Mouse (Mus musculus) E14TG2a.4 (cell line): ENCODE measurements at regions not wholly inside any gene's neighbourhood (a gene's known extent, or its start where the extent isn't known, plus 50 kb on each side); places are given as distances from the start of the nearest gene placed in this dataset.

Source experiments
- H3K27me3 ChIP-seq: 2 replicates; pipeline ENCODE4 v1.6.1; 2014; ENCODE audit warnings: low read length, control low read depth; ENCODE audit not compliant: insufficient read depth
- H3K36me3 ChIP-seq: 2 replicates; pipeline ENCODE4 v1.6.1; 2014; ENCODE audit warnings: low read length, control low read depth; ENCODE audit not compliant: insufficient read depth
- H3K4me1 ChIP-seq: replicated peaks from 2 replicates; pipeline ENCODE4 v1.6.1; 2014; ENCODE audit warnings: low read depth, low read length, control low read depth
- H3K4me3 ChIP-seq: replicated peaks from 2 replicates; pipeline ENCODE4 v1.5.1; 2014; ENCODE audit warnings: mild to moderate bottlenecking, low read length
- H3K9me3 ChIP-seq: 2 replicates; pipeline ENCODE4 v1.6.1; 2014; ENCODE audit warnings: low read length, control low read depth
- CTCF ChIP-seq: conservative IDR thresholded peaks from 2 replicates; pipeline ENCODE4 v1.5.1; 2014; ENCODE audit warnings: low read length
- NANOG ChIP-seq: IDR thresholded peaks from 2 replicates; pipeline ENCODE4 v1.6.1; 2014; ENCODE audit warnings: borderline replicate concordance, low read length, mixed read lengths
- POU5F1 ChIP-seq: IDR thresholded peaks from 2 replicates; pipeline ENCODE4 v1.6.1; 2014; ENCODE audit warnings: low read length, borderline replicate concordance

GRCm38 (mm10) chr9:16852458-16853026 lies 351.5 kb upstream of the Fat3 start:
- H3K27me3 ChIP-seq, result no peaks in the 10 kb centered on the region
- no peak for TF ChIP-seq NANOG
- no peaks in the 10 kb centered on the region for H3K4me1 ChIP-seq
- H3K9me3 ChIP-seq, result no peaks in the 10 kb centered on the region
- H3K36me3 ChIP-seq, result no peaks in the 10 kb centered on the region
- no peak overlapping the region for H3K4me3 ChIP-seq

- peaks cover 6% of the 10 kb centered on the region for H3K9me3 ChIP-seq
- H3K27me3 ChIP-seq, result no peaks in the 10 kb centered on the region
- no peaks in the 10 kb centered on the region for H3K4me1 ChIP-seq
- no peak for TF ChIP-seq POU5F1
- TF ChIP-seq CTCF, result no peak
- TF ChIP-seq NANOG, result no peak
- no peak overlapping the region for H3K4me3 ChIP-seq
- H3K36me3 ChIP-seq, result no peaks in the 10 kb centered on the region
Observed at GRCm38 (mm10) chr9:16808494-16808893, 307.4 kb upstream of the Fat3 start.

- Histone ChIP-seq H3K9me3 (no peaks in the 10 kb centered on the region), H3K27me3 (no peaks in the 10 kb centered on the region), H3K4me3 (no peak overlapping the region), H3K36me3 (no peaks in the 10 kb centered on the region), H3K4me1 (no peaks in the 10 kb centered on the region)
- TF ChIP-seq CTCF (no peak), NANOG (peak; percentile 55; the same call in 1 of the 2 replicates)
Observed at GRCm38 (mm10) chr9:16772867-16773266, 271.8 kb upstream of the Fat3 start.

- H3K4me1 ChIP-seq, result no peaks in the 10 kb centered on the region
- no peak overlapping the region for H3K4me3 ChIP-seq
- H3K9me3 ChIP-seq, result peaks cover 5% of the 10 kb centered on the region
- TF ChIP-seq CTCF (no peak), POU5F1 (no peak), NANOG (no peak)
- H3K27me3 ChIP-seq, result no peaks in the 10 kb centered on the region
- H3K36me3 ChIP-seq, result no peaks in the 10 kb centered on the region
Observed at GRCm38 (mm10) chr9:16727653-16728052, 226.6 kb upstream of the Fat3 start.

- Histone ChIP-seq H3K27me3 (no peaks in the 10 kb centered on the region), H3K9me3 (no peaks in the 10 kb centered on the region), H3K4me1 (no peaks in the 10 kb centered on the region), H3K4me3 (no peak overlapping the region), H3K36me3 (no peaks in the 10 kb centered on the region)
- TF ChIP-seq CTCF, result peak; percentile 32
- no peak for TF ChIP-seq NANOG
- no peak for TF ChIP-seq POU5F1
Observed at GRCm38 (mm10) chr9:16702431-16702830, 201.3 kb upstream of the Fat3 start.

GRCm38 (mm10) chr9:16661527-16661926 lies 160.4 kb upstream of the Fat3 start:
- Histone ChIP-seq H3K9me3 (no peaks in the 10 kb centered on the region), H3K4me1 (no peaks in the 10 kb centered on the region), H3K27me3 (no peaks in the 10 kb centered on the region), H3K4me3 (no peak overlapping the region), H3K36me3 (no peaks in the 10 kb centered on the region)
- no peak for TF ChIP-seq NANOG
- no peak for TF ChIP-seq CTCF
- no peak for TF ChIP-seq POU5F1

GRCm38 (mm10) chr9:16660940-16661339 lies 159.9 kb upstream of the Fat3 start:
- Histone ChIP-seq H3K4me3 (no peak overlapping the region), H3K4me1 (no peaks in the 10 kb centered on the region), H3K9me3 (no peaks in the 10 kb centered on the region), H3K27me3 (no peaks in the 10 kb centered on the region), H3K36me3 (no peaks in the 10 kb centered on the region)
- TF ChIP-seq POU5F1 (no peak), NANOG (no peak), CTCF (no peak)
